ENCODE assay signal across 17 mouse cellular contexts in genomic region chr9:71799598-71799997, GRCm38 (mm10).
"Had no signal": no experiment of that assay in that cellular context is flagged by ENCODE, and none has a peak within 500 bp of the region (broad histone marks: within the 10 kb centered on the region; RNA-seq: fewer than 3 reads in every experiment).

No protein-coding gene starts in this region.

- ATAC-seq: intestine, postnatal 0 days; lung, postnatal 0 days; midbrain, embryonic 15.5 days had no signal

- H3K27me3 ChIP-seq: midbrain, embryonic 12.5 days; midbrain, embryonic 15.5 days; neural tube, embryonic 12.5 days; neural tube, embryonic 15.5 days had no signal

- H3K4me1 ChIP-seq: liver, embryonic 13.5 days; midbrain, embryonic 15.5 days had no signal

- DNase-seq: layer of hippocampus, postnatal 36 days; liver, embryonic 13.5 days; lung, embryonic 14.5 days; right cerebral cortex, adult 18-20 months; right cerebral cortex, postnatal 14 days; right cerebral cortex, postnatal 4 days; thymus, adult 2 months; thymus, postnatal 25 days had no signal

- H3K9ac ChIP-seq: liver, embryonic 13.5 days; lung, embryonic 14.5 days; midbrain, embryonic 12.5 days; midbrain, embryonic 15.5 days; neural tube, embryonic 12.5 days; neural tube, embryonic 15.5 days had no signal

- H3K4me2 ChIP-seq: liver, embryonic 13.5 days; lung, embryonic 14.5 days; midbrain, embryonic 12.5 days; midbrain, embryonic 15.5 days; neural tube, embryonic 12.5 days; neural tube, embryonic 15.5 days had no signal

- H3K9me3 ChIP-seq: liver, embryonic 13.5 days; midbrain, embryonic 12.5 days; midbrain, embryonic 15.5 days; neural tube, embryonic 12.5 days; neural tube, embryonic 15.5 days had no signal

- H3K27ac ChIP-seq: left cerebral cortex, adult 2 months; liver, embryonic 13.5 days; macrophage; midbrain, embryonic 12.5 days; midbrain, embryonic 15.5 days; neural tube, embryonic 12.5 days; neural tube, embryonic 15.5 days; stomach, postnatal 0 days had no signal

- H3K4me3 ChIP-seq: left cerebral cortex, adult 2 months; liver, embryonic 13.5 days; midbrain, embryonic 12.5 days; midbrain, embryonic 15.5 days; neural tube, embryonic 12.5 days; neural tube, embryonic 15.5 days had no signal

- H3K36me3 ChIP-seq: liver, embryonic 13.5 days; midbrain, embryonic 12.5 days; midbrain, embryonic 15.5 days; neural tube, embryonic 12.5 days; neural tube, embryonic 15.5 days had no signal
